Mouse (Mus musculus): ENCODE measurements around the gene Dapk2. TPM values are rescaled to one million over a fixed set of nuclear protein-coding genes. Genes with fewer than 3 reads are reported as not detected.

The Dapk2 gene
- polyA plus RNA-seq, 2 experiments = 11.7 to 25.2 TPM

GRCm38 (mm10) chr9:66131466-66131865 lies 26.6 kb upstream of the Dapk2 start:
- H3K27me3 ChIP-seq (ENCODE audit: control insufficient read depth, insufficient read depth, low read length) = no peaks in the 10 kb centered on the region
- no peak for TF ChIP-seq EP300 (IDR thresholded peaks at IDR 0.05; ENCODE audit: low read depth)
- TF ChIP-seq CTCF (IDR thresholded peaks at IDR 0.05; ENCODE audit: low read depth) = no peak
- peaks cover 9 to 18% of the 10 kb centered on the region in 2 experiments for H3K4me1 ChIP-seq (replicated peaks; ENCODE audit: control insufficient read depth in 2 of 2, insufficient read depth in 2 of 2, low read length in 1 of 2)
- peaks cover 40% of the 10 kb centered on the region for H3K36me3 ChIP-seq (replicated peaks; ENCODE audit: control insufficient read depth, insufficient read depth, low read depth)
- no peak overlapping the region for H3K27ac ChIP-seq
- ATAC-seq (ENCODE audit: insufficient read depth) (no peak), DNase-seq (ENCODE audit: low read depth in 3 of 3, low spot score in 3 of 3) (peak in 1 of 3 experiments; percentile 30)
- WGBS (ENCODE audit: insufficient replicate concordance) = 55% methylated on average over 2 of the region's 2 CpGs
- H3K4me2 ChIP-seq (ENCODE audit: low read depth) = no peak overlapping the region
- H3K4me3 ChIP-seq (ENCODE audit: insufficient read depth in 1 of 2, low read depth in 2 of 2, low read length in 2 of 2) = no peak overlapping the region
- H3K9ac ChIP-seq (replicated peaks) = no peak overlapping the region
- H3K9me3 ChIP-seq (ENCODE audit: control insufficient read depth, low read length) = no peaks in the 10 kb centered on the region

GRCm38 (mm10) chr9:66135967-66136366 lies 22.1 kb upstream of the Dapk2 start:
- no peak overlapping the region for H3K27ac ChIP-seq
- ATAC-seq (ENCODE audit: insufficient read depth) (no peak), DNase-seq (ENCODE audit: low read depth in 3 of 3, low spot score in 3 of 3) (no peak)
- H3K9ac ChIP-seq (replicated peaks) = no peak overlapping the region
- no peak overlapping the region for H3K4me2 ChIP-seq (ENCODE audit: low read depth)
- WGBS (ENCODE audit: insufficient replicate concordance) = 39% methylated on average over 4 of the region's 4 CpGs
- no peak for TF ChIP-seq EP300 (IDR thresholded peaks at IDR 0.05; ENCODE audit: low read depth)
- peak; percentile 83 for TF ChIP-seq CTCF (IDR thresholded peaks at IDR 0.05; ENCODE audit: low read depth)
- H3K27me3 ChIP-seq (ENCODE audit: control insufficient read depth, insufficient read depth, low read length) = no peaks in the 10 kb centered on the region
- no peaks in the 10 kb centered on the region for H3K9me3 ChIP-seq (ENCODE audit: control insufficient read depth, low read length)
- no peaks in the 10 kb centered on the region for H3K4me1 ChIP-seq (replicated peaks; ENCODE audit: control insufficient read depth in 2 of 2, insufficient read depth in 2 of 2, low read length in 1 of 2)
- peaks cover 60% of the 10 kb centered on the region for H3K36me3 ChIP-seq (replicated peaks; ENCODE audit: control insufficient read depth, insufficient read depth, low read depth)
- H3K4me3 ChIP-seq (ENCODE audit: insufficient read depth in 1 of 2, low read depth in 2 of 2, low read length in 2 of 2) = no peak overlapping the region

GRCm38 (mm10) chr9:66138193-66138592 lies 19.8 kb upstream of the Dapk2 start:
- Histone ChIP-seq H3K27me3 (ENCODE audit: control insufficient read depth, insufficient read depth, low read length) (no peaks in the 10 kb centered on the region), H3K27ac (no peak overlapping the region), H3K4me3 (ENCODE audit: insufficient read depth in 1 of 2, low read depth in 2 of 2, low read length in 2 of 2) (no peak overlapping the region), H3K4me2 (ENCODE audit: low read depth) (no peak overlapping the region), H3K4me1 (replicated peaks; ENCODE audit: control insufficient read depth in 2 of 2, insufficient read depth in 2 of 2, low read length in 1 of 2) (no peaks in the 10 kb centered on the region), H3K9ac (replicated peaks) (no peak overlapping the region), H3K36me3 (replicated peaks; ENCODE audit: control insufficient read depth, insufficient read depth, low read depth) (peaks cover 52% of the 10 kb centered on the region), H3K9me3 (ENCODE audit: control insufficient read depth, low read length) (no peaks in the 10 kb centered on the region)
- DNase-seq (ENCODE audit: low read depth in 3 of 3, low spot score in 3 of 3) (no peak), ATAC-seq (ENCODE audit: insufficient read depth) (no peak)
- WGBS (ENCODE audit: insufficient replicate concordance) = 84% methylated on average over 7 of the region's 7 CpGs
- no peak for TF ChIP-seq CTCF (IDR thresholded peaks at IDR 0.05; ENCODE audit: low read depth)
- TF ChIP-seq EP300 (IDR thresholded peaks at IDR 0.05; ENCODE audit: low read depth) = no peak

- Histone ChIP-seq H3K36me3 (replicated peaks; ENCODE audit: control insufficient read depth, insufficient read depth, low read depth) (peaks cover 29% of the 10 kb centered on the region), H3K9ac (replicated peaks) (no peak overlapping the region), H3K4me2 (ENCODE audit: low read depth) (no peak overlapping the region), H3K27me3 (ENCODE audit: control insufficient read depth, insufficient read depth, low read length) (no peaks in the 10 kb centered on the region), H3K27ac (no peak overlapping the region), H3K4me1 (replicated peaks; ENCODE audit: control insufficient read depth in 2 of 2, insufficient read depth in 2 of 2, low read length in 1 of 2) (no peaks in the 10 kb centered on the region), H3K9me3 (ENCODE audit: control insufficient read depth, low read length) (no peaks in the 10 kb centered on the region), H3K4me3 (ENCODE audit: insufficient read depth in 1 of 2, low read depth in 2 of 2, low read length in 2 of 2) (no peak overlapping the region)
- WGBS (ENCODE audit: insufficient replicate concordance) = 67% methylated on average over 1 of the region's 1 CpGs
- DNase-seq (ENCODE audit: low read depth in 3 of 3, low spot score in 3 of 3) (no peak), ATAC-seq (ENCODE audit: insufficient read depth) (no peak)
- TF ChIP-seq CTCF (IDR thresholded peaks at IDR 0.05; ENCODE audit: low read depth) (no peak), EP300 (IDR thresholded peaks at IDR 0.05; ENCODE audit: low read depth) (no peak)
Observed at GRCm38 (mm10) chr9:66142265-66142664, 15.8 kb upstream of the Dapk2 start.

- H3K9me3 ChIP-seq (ENCODE audit: control insufficient read depth, low read length) = no peaks in the 10 kb centered on the region
- no peak overlapping the region for H3K4me3 ChIP-seq (ENCODE audit: insufficient read depth in 1 of 2, low read depth in 2 of 2, low read length in 2 of 2)
- H3K27ac ChIP-seq = no peak overlapping the region
- 4% methylated on average over 6 of the region's 6 CpGs for WGBS (ENCODE audit: insufficient replicate concordance)
- no peak overlapping the region for H3K4me2 ChIP-seq (ENCODE audit: low read depth)
- no peak overlapping the region for H3K9ac ChIP-seq (replicated peaks)
- no peaks in the 10 kb centered on the region for H3K4me1 ChIP-seq (replicated peaks; ENCODE audit: control insufficient read depth in 2 of 2, insufficient read depth in 2 of 2, low read length in 1 of 2)
- H3K27me3 ChIP-seq (ENCODE audit: control insufficient read depth, insufficient read depth, low read length) = no peaks in the 10 kb centered on the region
- peak in 1 of 3 experiments; percentile 62 for DNase-seq (ENCODE audit: low read depth in 3 of 3, low spot score in 3 of 3)
- ATAC-seq (ENCODE audit: insufficient read depth) = no peak
- H3K36me3 ChIP-seq (replicated peaks; ENCODE audit: control insufficient read depth, insufficient read depth, low read depth) = peaks cover 14% of the 10 kb centered on the region
- no peak; the same call in 1 of the 2 replicates for TF ChIP-seq EP300 (IDR thresholded peaks at IDR 0.05; ENCODE audit: low read depth)
- TF ChIP-seq CTCF (IDR thresholded peaks at IDR 0.05; ENCODE audit: low read depth) = peak; percentile 90
Observed at GRCm38 (mm10) chr9:66144248-66144647, 13.8 kb upstream of the Dapk2 start.

Measured in liver, embryonic 14.5 days (tissue).